Mouse (Mus musculus) urinary bladder, adult 2 months (tissue): ENCODE measurements around the gene Lct. TPM values are rescaled to one million over a fixed set of nuclear protein-coding genes. Genes with fewer than 3 reads are reported as not detected.
A peak's percentile ranks its signal among the peaks of the same experiment; 100 is the strongest.
"Not testable (repeated sequence)": the region's sequence is repeated elsewhere in the genome, so short reads cannot be mapped to it uniquely, and the experiment has no call there.

ENCODE experiments used
- DNase-seq: peaks from one replicate; pipeline ENCODE4 v3.0.0; 2022; ENCODE audit warnings: low spot score
- polyA plus RNA-seq: library from polyadenylated mRNA; depleted of rRNA; stranded (reverse); fragments of >200 nt; gene quantifications from 2 replicates; pipeline ENCODE4 v1.2.3, GENCODE M21; 2012; rRNA removed

Gene Lct
- polyA plus RNA-seq: 0.41 and 0.50 TPM in 2 replicates

DNA sequence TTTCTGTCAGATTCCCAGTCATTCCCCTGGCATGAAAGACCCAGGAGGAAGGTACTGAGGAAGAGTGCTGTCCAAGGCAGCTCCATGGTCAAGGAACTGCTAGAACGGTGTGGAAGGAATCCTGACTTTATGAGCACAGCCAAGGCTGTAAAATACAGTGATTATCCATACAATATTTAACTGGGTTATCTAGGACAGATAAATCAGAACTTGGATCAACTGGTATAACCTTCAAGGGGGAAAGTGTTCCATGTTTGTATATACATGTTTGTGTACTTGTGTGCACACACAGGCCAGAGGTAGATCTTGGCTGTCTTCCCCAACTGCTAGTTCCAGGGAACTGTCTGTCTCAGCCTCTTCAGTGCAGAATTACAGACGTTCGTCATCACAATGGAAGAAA lies at the start of gene Lct:
TSS of gene Lct (minus strand) at position 101 of the 400 bp plus-strand sequence.
- no peak for DNase-seq

DNA sequence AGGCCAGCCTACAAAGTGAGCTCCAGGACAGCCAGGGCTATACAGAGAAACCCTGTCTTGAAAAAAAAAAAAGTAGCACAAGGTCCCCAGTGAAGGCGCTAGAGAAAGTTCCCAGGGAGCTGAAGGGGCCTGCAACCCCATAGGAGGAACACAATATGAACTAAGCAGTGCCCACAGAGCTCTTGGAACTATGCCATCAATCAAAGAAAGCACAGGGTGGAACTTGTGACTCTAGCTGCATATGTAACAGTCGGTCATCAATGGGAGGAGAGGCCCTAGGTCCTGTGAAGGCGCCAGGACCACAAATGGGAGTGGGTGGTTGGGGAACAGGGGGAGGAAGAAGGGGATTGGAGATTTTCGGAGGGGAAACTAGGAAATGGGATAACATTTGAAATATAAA lies 48.7 kb upstream of the Lct start:
- DNase-seq: no peak

DNA sequence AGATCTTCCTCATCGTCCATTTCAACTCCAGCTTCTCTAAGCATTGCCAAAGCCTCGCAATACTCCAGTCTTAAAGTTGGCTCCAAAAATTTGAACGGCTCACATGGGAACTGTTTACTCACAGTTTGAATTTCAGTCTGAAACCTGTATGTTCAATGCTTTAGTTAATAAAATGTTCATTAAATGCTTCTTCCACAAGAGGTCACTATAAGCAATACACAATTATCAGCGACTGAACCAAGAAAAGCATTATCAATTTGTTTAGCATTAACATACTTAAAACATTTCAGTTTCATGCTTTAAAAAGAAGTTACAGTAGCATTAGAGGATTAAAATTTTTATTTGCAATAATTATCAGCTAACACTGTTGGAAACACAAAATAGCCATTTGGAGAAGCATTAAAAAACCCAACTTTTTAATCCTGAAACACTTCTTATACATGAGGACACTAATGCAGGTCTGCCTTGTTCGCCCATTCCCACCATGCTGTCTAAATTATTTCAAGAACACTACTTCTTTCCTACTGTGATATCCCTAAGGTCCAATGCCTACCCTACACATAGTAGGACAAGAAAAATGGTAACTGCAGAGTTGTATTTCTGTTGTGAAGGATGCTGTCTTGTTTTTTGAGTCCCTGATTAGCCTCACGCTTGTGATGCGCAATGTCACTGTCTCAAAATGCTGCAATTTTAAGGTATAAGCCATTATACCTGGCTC lies 44.2 kb upstream of the Lct start:
- DNase-seq: no peak

DNA sequence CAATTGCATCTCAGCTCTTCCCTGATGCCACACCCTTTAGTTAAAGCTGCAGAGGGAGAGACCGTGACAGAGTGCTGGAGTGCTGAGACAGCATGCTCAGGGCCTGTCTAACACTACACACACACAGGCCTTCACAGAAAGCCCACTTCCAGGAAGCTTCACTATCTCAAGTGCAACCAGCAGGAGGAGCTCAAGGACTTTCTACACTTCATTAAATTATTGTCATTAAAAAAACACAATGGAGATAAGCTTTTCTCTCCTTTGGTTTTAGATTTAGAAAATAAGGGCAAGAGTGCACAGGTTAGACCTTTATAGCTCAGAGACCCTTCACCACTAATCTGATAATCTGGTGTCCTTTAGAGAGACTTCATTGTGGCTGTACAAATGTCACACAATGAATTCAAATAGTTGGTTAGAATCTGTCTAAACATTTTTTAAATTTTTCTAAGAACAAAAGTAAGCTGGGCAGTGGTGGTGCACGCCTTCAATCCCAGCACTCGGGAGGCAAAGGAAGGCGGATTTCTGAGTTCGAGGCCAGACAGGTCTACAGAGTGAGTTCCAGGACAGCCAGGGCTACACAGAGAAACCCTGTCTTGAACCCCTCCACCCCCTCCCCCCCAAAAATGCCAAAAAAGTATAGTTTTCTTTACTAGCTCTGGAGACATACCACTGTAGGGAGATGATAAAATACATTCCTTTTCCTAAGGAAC lies 40.8 kb upstream of the Lct start:
- no peak for DNase-seq

DNA sequence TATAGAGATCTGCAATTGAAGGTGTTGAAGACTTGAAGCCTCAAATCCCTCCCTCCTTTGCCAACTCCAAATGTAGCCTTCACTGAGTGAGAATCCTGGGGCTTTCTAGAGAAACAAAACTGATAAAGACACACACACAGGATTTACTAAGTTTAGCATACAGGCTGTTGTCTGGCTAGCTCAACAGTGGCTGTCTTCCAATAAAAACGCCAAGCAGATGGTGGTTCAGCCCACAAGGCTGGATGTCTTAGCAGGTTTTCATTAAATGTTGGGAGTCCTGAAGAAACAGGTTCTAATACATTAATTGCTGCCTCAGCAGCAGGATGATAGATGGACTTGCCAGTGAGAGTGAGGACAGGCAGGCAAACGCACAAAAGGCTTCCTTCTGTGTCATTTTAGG lies 32.5 kb upstream of the Lct start:
- no peak for DNase-seq

DNA sequence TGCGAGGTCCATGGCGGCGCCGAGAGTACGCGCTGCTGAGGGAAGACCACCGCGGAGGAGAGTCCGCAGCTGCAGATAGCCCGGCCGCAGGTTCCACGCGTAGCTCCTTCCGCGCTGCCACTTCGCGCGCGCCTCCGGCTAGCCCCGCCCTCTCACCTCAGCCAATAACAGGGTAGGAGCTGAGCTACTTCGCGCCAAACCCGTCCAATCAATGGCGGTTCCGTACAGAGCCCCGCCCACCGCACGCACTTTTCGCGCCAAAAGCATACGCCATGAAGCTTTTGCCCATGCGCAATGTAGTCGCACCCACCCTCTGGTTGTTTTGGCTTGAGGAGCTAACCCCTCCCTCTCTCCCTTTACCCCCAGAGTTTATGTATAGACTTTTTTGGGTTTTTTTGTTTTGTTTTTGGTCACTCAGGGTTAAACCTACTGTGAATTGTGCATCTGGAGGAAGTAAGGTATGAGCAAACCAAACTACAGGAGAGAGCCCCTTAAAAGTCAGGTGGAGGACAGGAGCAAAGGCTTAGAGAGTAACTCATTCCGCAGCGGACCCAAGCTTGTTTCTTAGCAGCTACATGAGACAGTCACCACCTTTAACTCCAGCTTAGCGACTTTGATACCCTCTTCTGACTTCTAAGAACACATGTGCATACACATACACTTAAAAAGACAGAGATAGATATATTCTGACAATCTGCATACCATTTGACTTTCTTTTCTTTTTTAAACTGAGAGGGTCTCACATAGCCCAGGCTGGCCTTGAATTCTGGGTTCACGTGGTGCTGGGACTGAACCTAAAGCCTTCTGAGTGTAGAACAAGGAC lies 31.6 kb upstream of the Lct start, which contains the start of gene Mcm6:
TSS of gene Mcm6 (minus strand) at position 111 of the 823 bp plus-strand sequence.
- DNase-seq: peak; percentile 77

DNA sequence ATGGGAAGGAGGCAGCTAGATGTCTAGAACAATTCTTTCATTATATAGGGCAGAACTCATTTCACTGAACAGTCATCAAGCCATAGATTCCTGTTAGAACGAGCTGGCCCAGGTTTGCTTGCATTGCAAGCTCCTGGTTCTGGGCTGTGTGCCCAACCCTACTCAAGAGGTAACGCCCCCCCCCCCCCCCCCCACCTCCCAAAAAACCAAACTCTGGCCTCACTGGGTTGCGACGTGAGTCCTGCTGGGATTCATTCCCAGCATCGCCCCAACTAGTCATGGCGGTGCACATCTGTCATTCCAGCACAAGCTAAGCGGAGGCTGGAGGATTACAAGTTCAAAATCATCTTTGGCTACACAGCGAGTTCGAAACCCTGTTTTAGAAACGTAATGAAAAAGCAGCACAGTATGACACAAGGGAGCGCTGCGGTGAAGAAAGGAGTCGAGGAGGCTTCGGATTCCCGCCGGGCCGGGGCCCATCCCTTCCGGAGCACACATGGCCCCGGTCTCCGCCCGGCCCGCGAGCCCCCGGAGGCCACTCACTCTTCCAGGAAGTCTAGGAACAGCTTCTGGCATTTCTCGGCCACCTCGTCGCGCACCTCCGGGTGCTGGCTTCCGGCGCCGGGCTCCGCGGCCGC lies 30.9 kb upstream of the Lct start:
- DNase-seq: no peak

DNA sequence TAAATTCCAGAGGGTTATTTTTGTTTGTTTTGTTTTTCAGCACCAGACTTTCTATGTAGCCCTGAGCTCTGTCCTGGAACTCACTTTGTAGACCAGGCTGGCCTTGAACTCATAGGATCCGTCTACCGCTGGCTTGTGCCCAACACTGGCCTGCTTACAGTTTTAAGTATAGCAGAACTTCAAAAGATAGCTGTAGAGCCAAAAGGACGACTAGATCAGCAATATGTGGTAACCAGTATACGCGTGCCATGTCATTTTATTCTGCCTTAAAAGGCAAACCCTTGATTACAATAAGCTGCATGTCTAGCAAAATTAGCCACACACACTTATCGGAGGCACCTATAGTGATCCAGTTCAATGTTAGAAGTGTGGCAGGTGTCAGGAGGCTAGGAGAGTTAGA lies 30.2 kb upstream of the Lct start:
- no peak for DNase-seq

DNA sequence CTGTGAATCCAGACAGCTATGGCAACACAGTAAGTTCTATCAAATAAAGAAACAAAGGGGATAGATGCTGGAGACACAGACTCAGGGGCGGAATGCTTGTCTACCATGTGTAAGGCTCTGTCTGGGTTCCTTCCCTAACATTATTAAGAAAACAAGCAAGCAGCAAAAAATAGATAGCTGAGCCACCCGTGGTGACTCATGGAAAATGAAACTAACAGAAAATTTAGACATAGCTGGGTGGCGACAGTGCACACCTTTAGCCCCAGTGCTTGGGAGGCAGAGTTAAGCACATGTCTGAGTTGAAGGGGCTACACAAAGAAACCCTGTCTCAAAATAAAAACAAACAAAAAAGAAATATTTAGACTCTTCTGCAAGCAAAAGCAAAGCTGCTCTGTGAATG lies 29.3 kb upstream of the Lct start:
- no peak for DNase-seq

DNA sequence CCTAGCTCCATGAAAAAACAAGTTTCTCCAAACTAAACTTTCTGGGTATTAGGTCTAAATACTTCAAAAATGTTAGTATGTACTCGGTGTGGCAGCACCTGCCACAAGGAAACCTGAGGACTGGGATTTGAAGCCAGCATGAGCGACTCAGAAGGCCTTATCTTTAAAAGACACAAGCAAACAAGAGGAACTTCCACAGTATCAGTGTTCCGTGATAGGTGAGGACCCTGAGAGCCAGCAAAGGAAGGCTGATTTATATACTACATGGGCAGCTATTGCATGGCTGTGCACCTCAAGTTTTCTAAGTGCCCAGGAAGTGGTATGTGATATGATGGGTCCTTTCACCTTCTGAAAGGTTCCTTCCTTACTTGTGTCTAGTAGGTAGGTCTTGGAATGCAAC lies 25.0 kb upstream of the Lct start:
- no peak for DNase-seq

DNA sequence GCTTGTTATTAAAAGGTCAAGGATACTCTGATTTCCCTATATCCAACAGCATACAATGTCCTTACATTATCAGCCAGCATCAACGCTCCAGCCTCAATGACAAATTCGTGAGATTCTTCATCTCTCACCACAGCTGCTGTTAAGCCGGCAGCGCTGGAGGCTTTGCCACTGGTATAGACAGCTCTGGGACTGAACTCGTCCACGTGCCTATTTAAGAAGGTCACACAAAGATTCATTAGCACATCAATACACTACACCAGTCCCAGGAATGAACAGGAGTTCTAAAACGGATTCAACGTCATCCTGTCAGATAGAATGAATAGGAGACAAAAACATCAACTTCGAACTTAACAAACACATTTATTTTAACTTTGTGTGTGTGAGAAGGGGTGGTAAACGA lies 16.1 kb upstream of the Lct start:
- no peak for DNase-seq

DNA sequence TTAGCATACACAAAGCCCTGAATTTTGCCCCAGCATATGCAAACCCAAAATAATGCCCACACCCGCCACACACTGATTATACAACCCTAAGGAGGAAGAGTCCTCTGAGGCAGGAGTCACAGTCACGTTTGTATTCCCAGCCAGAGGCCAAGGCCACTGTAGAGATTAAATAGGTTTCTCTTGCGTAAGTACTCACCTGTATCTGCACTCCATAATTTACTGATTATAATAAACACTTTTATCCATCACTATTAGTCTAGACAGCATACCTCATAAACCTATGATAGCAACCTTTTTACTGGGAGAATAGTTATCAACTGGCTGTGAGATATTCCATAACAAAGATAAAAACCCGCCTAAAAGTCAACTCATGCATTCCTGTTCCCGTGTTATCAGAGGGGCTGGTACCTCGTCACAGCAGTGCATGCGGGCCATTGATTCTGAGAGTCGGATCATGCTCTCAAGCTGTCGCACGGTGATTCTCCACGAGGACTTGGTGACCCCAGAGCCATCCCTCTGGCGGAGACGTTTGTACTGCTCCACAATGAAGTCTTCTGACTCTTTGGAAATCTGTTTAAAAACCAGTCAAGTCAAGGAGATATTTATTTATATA lies 9.7 kb upstream of the Lct start:
- no peak for DNase-seq

DNA sequence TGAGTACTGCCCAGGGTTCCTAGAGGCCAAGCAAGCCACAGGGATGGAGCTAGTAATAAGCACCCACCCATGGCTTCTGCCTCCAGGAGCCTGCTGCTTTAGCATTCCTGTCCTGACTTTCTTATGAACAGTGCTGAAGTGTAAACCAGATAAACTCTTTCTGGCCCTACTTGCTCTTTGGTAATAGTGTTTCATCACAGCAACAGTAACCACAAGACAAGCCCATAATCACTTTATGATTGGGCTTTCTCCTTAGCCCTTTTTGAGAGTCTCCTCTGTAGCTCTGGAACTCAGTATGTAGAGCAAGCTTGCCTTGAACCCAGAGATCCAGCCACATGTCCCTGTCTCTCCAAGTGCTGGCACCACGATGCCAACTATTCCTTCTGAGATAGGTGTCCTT lies 2.2 kb upstream of the Lct start:
- DNase-seq: no peak

DNA sequence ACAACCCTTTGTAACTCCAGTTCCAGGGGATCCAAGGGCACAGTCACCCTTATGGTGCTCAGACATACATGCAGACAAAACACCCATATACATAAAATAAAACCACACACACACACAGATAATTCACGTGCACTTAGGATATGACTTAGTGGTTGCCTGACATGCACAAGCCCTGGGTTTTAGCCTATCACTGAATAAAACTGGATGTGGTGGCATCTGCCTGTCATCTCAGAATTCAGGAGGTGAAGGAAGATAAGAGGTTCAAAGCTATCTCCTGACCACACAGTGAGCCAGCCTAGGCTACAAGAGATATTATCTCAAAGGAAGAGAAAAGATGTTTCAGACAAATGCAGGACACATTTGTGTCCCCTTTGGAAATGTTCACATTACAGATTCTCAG lies 953 bp downstream of the Lct start:
- no peak for DNase-seq

DNA sequence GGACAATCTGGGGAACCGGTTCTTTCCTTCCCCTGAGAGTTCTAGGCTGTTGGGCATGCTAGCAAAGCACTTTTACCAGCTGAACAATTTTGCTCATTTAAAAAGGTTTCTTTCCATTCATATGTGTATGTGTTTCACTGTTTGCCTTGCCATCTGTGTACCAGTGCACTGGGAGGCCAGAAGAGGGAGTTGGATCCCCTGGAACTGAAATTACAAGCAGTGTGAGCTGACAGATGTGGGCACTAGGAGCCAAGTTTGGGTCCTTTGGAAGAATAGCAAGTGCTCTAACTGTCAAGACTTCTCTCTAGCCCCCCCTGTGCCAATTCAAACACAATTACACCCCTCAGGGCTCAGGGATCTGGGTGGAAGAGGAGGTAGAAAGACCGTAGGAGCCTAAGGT lies 3.3 kb downstream of the Lct start:
- no peak for DNase-seq

DNA sequence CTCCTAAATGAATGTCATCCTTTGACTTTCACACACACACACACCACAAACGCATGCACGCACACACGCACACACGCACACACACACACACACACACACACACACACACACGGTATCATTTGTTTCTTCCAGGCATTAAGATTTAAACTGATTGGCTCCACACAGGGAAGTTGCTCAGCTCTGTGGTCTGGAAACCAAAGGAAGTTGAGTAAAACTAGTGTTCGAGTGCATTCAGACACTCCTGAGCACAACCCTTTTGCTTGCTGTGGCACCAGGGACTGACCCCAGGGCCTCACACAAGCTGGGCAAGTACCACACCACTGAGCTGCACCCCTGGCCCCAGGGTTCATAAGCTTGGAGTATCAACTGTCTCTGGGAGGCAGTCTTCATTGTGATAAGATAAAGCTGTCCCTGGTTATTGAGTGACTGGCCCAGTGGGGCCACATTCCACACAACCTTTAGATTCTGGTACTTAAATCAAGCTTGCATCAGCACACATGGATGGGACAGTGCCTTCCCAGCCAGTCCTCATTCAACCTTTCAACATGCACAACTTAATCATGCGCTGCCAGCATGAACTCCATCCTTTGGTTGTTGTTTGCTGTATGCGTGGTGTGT lies 5.0 kb downstream of the Lct start:
- no peak for DNase-seq

DNA sequence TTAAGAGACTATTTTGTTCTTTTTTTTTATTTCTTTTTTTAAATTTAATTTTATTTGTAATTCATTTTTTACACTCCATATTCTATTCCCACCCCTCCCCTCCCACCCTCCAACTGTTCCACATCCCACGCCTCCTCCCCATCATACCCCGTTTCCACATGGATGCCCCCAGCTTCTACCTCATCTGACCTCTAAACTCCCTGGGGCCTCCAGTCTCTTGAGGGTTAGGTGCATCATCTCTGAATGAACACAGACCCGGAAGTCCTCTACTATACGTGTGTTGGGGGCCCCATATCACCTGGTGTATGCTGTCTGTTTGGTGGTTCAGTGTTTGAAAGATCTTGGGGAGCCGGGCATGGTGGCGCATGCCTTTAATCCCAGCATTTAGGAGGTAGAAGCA lies 8.9 kb downstream of the Lct start:
- DNase-seq: not testable (repeated sequence)

DNA sequence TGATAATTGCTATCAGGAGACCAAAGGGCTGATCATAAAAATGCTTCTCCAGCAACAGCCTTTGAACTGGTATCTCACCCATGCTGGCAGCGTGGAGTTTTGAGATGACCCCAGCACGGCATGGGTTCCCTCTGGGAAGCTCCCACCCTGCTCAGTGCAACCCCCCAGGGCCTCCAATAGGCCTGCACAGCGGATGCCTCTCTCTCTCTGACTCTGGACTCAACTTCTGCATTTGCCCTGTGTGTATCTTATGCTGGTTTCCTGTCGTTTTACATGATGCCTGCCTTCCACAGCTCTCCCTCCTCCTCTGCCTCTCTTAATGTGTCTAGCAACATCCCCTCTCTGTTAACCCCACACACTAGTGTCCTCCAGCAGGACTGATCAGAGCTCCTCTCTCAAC lies 13.5 kb downstream of the Lct start:
- DNase-seq: no peak

DNA sequence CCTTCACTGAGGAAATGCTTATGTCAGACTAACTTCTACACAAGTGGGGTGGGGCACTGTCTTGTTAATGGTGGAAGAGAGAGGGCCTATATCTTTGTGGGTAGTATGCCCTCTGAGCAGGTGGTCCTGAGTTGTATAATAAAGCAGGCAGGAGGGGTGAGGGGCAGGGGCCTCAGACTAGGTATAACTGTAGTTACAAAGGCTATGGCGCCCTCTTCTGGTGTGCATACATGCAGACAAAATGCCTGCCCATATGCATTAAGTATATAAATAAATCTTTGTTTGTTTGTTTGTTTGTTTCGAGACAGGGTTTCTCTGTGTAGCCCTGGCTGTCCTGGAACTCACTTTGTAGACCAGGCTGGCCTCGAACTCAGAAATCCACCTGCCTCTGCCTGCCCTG lies 19.1 kb downstream of the Lct start:
- no peak for DNase-seq

DNA sequence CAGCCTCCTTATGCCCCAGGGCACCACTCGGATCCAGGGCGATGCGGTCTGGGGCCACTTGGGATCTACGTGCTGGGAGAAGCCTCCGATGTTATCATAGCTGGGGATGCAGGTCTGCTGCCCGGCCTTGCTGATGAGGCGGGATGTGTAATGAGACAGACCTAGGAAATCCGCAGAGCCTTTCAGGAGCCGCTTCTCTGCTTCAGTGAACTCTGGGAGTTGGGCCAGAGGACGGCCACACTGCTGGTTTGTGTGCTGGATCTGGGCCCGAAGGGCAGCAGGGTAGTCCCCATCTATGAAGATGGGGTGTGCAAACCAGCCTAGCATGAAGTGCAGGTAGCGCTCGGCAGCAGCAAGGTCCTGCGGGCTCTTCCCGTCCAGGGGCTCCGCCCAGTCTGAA lies 24.2 kb downstream of the Lct start:
- DNase-seq: no peak
